Mouse (Mus musculus) heart, postnatal 0 days (tissue): ENCODE results near the gene Kirrel.

ENCODE experiments used
- CTCF ChIP-seq: IDR thresholded peaks from 2 replicates; pipeline ENCODE4 v1.5.1; 2016; ENCODE audit warnings: antibody characterized with exemption, control low read depth, low read depth
- EP300 ChIP-seq: IDR thresholded peaks from 2 replicates; pipeline ENCODE4 v1.6.1; 2016; ENCODE audit warnings: antibody characterized with exemption, low read depth

GRCm38 (mm10) chr3:87038500-87038899, 136.0 kb downstream of the Kirrel start:
- TF ChIP-seq CTCF (no peak), EP300 (no peak)
